9 mouse cellular contexts compared by ENCODE assay signal in genomic region chr4:151328071-151328470, GRCm38 (mm10).
"Had no signal": no experiment of that assay in that cellular context is flagged by ENCODE, and none has a peak within 500 bp of the region (broad histone marks: within the 10 kb centered on the region; RNA-seq: fewer than 3 reads in every experiment).

No protein-coding gene starts in this region.

- DNase-seq: liver, postnatal 0 days; lung, adult 2 months; lung, postnatal 14 days; lung, postnatal 36 days; midbrain, embryonic 14.5 days; right cerebral cortex, postnatal 14 days; thymus, adult 2 months; thymus, postnatal 25 days; thymus, postnatal 4 days had no signal
